Mouse (Mus musculus): ENCODE measurements at regions not wholly inside any gene's neighbourhood (a gene's known extent, or its start where the extent isn't known, plus 50 kb on each side); places are given as distances from the start of the nearest gene placed in this dataset.

DNA sequence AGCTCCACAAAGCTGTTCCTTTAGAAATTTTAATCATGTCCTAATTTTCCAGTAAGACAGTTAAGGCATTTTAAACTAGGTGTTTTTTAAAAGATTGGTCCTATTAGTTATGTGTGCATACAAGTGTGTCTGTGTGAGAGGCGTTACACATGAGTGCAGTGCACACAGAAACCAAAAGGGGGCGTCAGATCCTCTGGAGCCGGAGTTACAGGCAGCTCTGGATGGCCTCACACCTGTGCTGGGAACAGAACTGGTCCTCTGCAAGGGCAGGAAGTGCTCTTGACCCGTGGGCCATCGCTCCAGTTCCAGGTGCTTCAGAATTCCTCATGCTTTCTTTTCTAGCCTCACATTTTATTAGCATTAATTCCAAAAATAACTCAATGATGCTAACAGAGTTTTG lies 122.3 kb downstream of the Kctd15 start:
- no peaks in the 10 kb centered on the region for H3K4me1 ChIP-seq (ENCODE audit: control insufficient read depth, insufficient read depth, low read length)
- no peak overlapping the region for H3K4me3 ChIP-seq (ENCODE audit: low read length)
- WGBS = 74% methylated on average over 5 of the region's 5 CpGs
- H3K9me3 ChIP-seq (ENCODE audit: control insufficient read depth, low read length) = no peaks in the 10 kb centered on the region
- no peak overlapping the region for H3K9ac ChIP-seq (ENCODE audit: low read depth, low read length)
- no peaks in the 10 kb centered on the region for H3K36me3 ChIP-seq (ENCODE audit: control insufficient read depth, insufficient read depth, low read length)
- no peak for ATAC-seq
- no peak overlapping the region for H3K4me2 ChIP-seq (ENCODE audit: low read depth, low read length)
- no peak overlapping the region for H3K27ac ChIP-seq (ENCODE audit: low read length)
- no peaks in the 10 kb centered on the region for H3K27me3 ChIP-seq (replicated peaks; ENCODE audit: control insufficient read depth, insufficient read depth, low read length)

DNA sequence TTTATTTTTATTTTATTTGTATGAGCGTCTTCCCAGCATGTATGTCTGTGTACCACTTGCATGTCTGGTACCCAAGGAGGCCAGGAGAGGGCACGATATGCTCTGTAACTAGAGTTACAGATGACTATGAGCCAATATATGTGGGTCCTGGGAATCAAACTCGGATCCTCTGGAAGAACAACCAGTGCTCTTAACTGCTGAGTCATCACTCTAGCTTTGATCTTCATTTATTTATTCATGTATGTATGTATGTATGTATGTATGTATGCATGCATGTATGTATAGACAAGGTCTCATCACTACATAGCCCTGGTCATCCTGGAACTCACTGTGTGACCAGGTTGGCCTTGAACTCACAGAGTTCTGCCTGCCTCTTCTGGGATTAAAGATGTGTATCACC lies 124.9 kb downstream of the Kctd15 start:
- no peak overlapping the region for H3K4me2 ChIP-seq (ENCODE audit: low read depth, low read length)
- no peak overlapping the region for H3K4me3 ChIP-seq (ENCODE audit: low read length)
- no peaks in the 10 kb centered on the region for H3K9me3 ChIP-seq (ENCODE audit: control insufficient read depth, low read length)
- H3K27me3 ChIP-seq (replicated peaks; ENCODE audit: control insufficient read depth, insufficient read depth, low read length) = no peaks in the 10 kb centered on the region
- no peaks in the 10 kb centered on the region for H3K36me3 ChIP-seq (ENCODE audit: control insufficient read depth, insufficient read depth, low read length)
- H3K4me1 ChIP-seq (ENCODE audit: control insufficient read depth, insufficient read depth, low read length) = no peaks in the 10 kb centered on the region
- ATAC-seq = no peak
- no peak overlapping the region for H3K27ac ChIP-seq (ENCODE audit: low read length)
- H3K9ac ChIP-seq (ENCODE audit: low read depth, low read length) = no peak overlapping the region
- 82% methylated on average over 3 of the region's 3 CpGs for WGBS

DNA sequence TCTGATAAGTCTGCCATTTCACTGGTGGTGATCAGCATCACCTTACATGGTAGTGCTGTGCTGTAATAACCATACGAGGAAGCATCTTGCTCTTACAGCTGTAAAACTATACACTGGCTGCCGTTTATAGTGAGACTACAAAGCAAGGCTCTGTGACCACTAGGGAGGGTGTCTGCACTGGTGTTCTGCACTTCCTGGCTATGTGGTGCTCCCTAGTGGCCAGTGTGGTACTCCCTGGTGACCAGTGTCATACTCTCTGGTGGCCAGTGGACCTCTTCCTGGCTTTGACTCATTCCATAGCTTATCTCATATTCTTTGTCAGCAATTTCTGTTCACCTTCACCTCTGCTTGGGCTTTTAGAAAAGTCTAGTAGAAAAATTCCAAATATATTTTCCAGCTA lies 114.7 kb upstream of the Lsm14a start:
- Histone ChIP-seq H3K36me3 (ENCODE audit: control insufficient read depth, insufficient read depth, low read length) (no peaks in the 10 kb centered on the region), H3K4me3 (ENCODE audit: low read length) (no peak overlapping the region), H3K9me3 (ENCODE audit: control insufficient read depth, low read length) (no peaks in the 10 kb centered on the region), H3K9ac (ENCODE audit: low read depth, low read length) (no peak overlapping the region), H3K4me2 (ENCODE audit: low read depth, low read length) (no peak overlapping the region), H3K27ac (ENCODE audit: low read length) (no peak overlapping the region), H3K27me3 (replicated peaks; ENCODE audit: control insufficient read depth, insufficient read depth, low read length) (no peaks in the 10 kb centered on the region), H3K4me1 (ENCODE audit: control insufficient read depth, insufficient read depth, low read length) (no peaks in the 10 kb centered on the region)
- 56% methylated on average over 2 of the region's 2 CpGs for WGBS
- ATAC-seq = no peak

DNA sequence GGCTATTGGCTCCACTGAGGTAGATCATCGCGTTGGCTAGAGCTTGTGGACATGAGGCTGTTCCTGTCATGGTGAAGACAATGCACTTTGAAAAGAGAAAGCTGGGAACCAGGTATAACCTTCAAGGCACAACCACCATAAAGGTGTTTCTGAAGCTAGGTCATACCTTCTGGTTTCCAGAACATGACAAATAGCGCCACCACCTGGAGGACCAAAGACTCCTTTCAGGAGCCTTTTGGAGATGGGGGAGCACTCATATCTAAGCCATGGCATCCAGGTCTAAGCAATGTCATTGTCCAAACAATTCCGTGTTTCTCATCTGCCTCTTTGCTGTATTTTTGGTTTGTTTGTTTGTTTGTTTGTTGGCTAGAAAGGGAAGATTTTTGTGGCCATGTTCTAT lies 113.7 kb upstream of the Lsm14a start:
- no peak for ATAC-seq
- 63% methylated on average over 4 of the region's 4 CpGs for WGBS
- H3K27ac ChIP-seq (ENCODE audit: low read length) = no peak overlapping the region
- no peak overlapping the region for H3K4me3 ChIP-seq (ENCODE audit: low read length)
- H3K36me3 ChIP-seq (ENCODE audit: control insufficient read depth, insufficient read depth, low read length) = no peaks in the 10 kb centered on the region
- H3K27me3 ChIP-seq (replicated peaks; ENCODE audit: control insufficient read depth, insufficient read depth, low read length) = no peaks in the 10 kb centered on the region
- no peak overlapping the region for H3K9ac ChIP-seq (ENCODE audit: low read depth, low read length)
- H3K4me1 ChIP-seq (ENCODE audit: control insufficient read depth, insufficient read depth, low read length) = no peaks in the 10 kb centered on the region
- H3K4me2 ChIP-seq (ENCODE audit: low read depth, low read length) = no peak overlapping the region
- H3K9me3 ChIP-seq (ENCODE audit: control insufficient read depth, low read length) = no peaks in the 10 kb centered on the region

DNA sequence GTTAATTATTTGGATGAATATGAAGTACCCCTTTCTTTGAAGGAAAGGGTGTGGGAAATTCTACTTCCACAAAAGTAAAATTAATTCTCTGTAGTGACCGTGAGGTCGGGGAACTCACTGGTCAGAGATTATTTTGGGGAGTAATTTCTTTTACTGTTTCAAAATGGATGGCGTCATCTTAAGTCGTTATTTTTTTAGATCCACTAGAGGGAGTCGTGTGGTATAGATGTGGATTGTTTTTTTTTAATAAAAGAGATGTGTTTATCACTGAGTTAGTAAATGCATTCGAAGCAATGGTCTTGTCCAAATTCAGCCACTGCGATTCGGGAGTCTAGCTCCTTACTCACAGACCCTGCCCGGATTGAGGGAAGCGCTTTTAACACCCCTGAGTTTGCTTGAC lies 100.8 kb upstream of the Lsm14a start:
- H3K27me3 ChIP-seq (replicated peaks; ENCODE audit: control insufficient read depth, insufficient read depth, low read length) = no peaks in the 10 kb centered on the region
- H3K36me3 ChIP-seq (ENCODE audit: control insufficient read depth, insufficient read depth, low read length) = no peaks in the 10 kb centered on the region
- ATAC-seq = no peak
- H3K9me3 ChIP-seq (ENCODE audit: control insufficient read depth, low read length) = no peaks in the 10 kb centered on the region
- H3K4me2 ChIP-seq (ENCODE audit: low read depth, low read length) = no peak overlapping the region
- H3K27ac ChIP-seq (ENCODE audit: low read length) = no peak overlapping the region
- no peak overlapping the region for H3K4me3 ChIP-seq (ENCODE audit: low read length)
- WGBS = 64% methylated on average over 10 of the region's 10 CpGs
- H3K4me1 ChIP-seq (ENCODE audit: control insufficient read depth, insufficient read depth, low read length) = no peaks in the 10 kb centered on the region
- H3K9ac ChIP-seq (ENCODE audit: low read depth, low read length) = no peak overlapping the region

DNA sequence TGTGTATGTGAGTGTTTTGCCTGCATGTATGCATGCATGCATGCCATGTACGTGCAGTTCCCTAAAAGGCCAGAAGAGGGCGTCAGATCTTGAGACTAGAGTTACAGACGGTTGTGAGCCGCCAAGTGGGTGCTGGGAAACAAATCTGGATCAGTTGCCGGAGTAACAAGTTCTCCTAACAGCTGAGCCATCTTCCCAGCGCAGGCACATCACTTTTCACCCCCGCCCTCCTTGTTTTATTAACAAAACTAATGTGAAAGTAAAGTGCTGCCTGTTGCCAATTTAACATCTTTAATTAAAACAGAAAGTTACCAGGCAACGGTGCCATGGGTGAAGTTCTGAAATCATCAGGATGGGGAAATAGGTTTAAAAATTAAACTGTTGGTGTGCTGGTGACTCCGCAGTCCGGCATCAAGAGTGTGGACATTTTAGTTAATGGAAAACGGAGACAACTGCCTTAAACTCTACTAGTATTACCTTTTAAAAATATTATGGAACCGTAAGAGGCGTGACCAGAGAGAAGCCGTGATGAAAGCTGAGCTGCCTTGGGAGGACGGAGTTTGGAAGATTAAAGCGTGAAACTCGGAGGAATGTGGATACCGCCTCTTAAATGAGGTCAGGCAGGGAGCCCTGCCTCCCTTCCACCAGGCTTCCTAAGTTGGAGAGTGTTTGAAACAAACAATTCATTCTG lies 91.9 kb upstream of the Lsm14a start:
- no peak overlapping the region for H3K9ac ChIP-seq (ENCODE audit: low read depth, low read length)
- H3K4me3 ChIP-seq (ENCODE audit: low read length) = no peak overlapping the region
- H3K27ac ChIP-seq (ENCODE audit: low read length) = no peak overlapping the region
- no peaks in the 10 kb centered on the region for H3K4me1 ChIP-seq (ENCODE audit: control insufficient read depth, insufficient read depth, low read length)
- H3K9me3 ChIP-seq (ENCODE audit: control insufficient read depth, low read length) = no peaks in the 10 kb centered on the region
- no peaks in the 10 kb centered on the region for H3K36me3 ChIP-seq (ENCODE audit: control insufficient read depth, insufficient read depth, low read length)
- ATAC-seq = no peak
- 67% methylated on average over 18 of the region's 18 CpGs for WGBS
- H3K4me2 ChIP-seq (ENCODE audit: low read depth, low read length) = 0 out of 2 replicates have a peak overlapping the region, but pooled peaks have one; percentile 0
- H3K27me3 ChIP-seq (replicated peaks; ENCODE audit: control insufficient read depth, insufficient read depth, low read length) = no peaks in the 10 kb centered on the region

DNA sequence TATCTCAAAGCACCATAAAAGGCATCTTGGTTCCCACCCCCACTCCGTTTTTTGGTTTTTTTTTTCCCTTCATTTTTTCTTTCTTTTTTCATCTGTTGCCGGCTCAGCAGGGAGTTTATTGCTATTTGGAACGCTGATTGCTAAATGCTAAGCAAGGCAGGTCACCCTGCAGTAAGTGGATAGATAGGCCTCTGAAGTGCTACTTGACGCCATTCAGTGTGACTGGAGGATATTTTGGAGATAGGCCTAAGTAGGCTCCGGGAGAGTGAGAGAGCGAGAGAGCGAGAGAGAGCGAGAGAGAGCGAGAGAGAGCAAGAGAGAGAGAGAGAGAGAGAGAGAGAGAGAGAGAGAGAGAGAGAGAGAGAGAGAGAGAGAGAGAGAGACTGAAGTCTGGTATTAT lies 90.3 kb upstream of the Lsm14a start:
- Histone ChIP-seq H3K9ac (ENCODE audit: low read depth, low read length) (no peak overlapping the region), H3K27me3 (replicated peaks; ENCODE audit: control insufficient read depth, insufficient read depth, low read length) (no peaks in the 10 kb centered on the region), H3K36me3 (ENCODE audit: control insufficient read depth, insufficient read depth, low read length) (no peaks in the 10 kb centered on the region), H3K9me3 (ENCODE audit: control insufficient read depth, low read length) (no peaks in the 10 kb centered on the region), H3K4me2 (ENCODE audit: low read depth, low read length) (no peak overlapping the region), H3K4me1 (ENCODE audit: control insufficient read depth, insufficient read depth, low read length) (no peaks in the 10 kb centered on the region), H3K4me3 (ENCODE audit: low read length) (no peak overlapping the region), H3K27ac (ENCODE audit: low read length) (no peak overlapping the region)
- 71% methylated on average over 9 of the region's 9 CpGs for WGBS
- no peak for ATAC-seq

DNA sequence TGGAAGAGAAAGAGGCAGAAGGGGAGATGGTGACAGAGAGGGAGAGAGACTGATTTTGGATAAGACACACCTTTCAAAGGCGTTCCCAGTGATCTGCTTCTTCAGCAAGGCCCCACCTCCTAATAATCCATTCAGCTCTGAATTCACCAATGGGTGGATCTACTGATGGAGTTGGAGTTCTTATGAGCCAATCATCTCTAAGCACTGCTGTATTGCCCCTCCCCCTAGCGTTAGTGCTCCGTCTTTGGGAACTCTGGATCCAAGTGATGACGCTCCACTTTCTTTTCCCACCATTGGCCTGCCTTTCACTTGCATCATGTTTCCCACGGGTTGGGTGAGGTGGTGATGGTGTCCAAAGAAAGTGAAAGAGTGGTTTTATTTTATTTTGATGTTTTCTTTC lies 87.7 kb upstream of the Lsm14a start:
- no peak overlapping the region for H3K27ac ChIP-seq (ENCODE audit: low read length)
- WGBS = 63% methylated on average over 5 of the region's 5 CpGs
- H3K4me2 ChIP-seq (ENCODE audit: low read depth, low read length) = no peak overlapping the region
- no peaks in the 10 kb centered on the region for H3K4me1 ChIP-seq (ENCODE audit: control insufficient read depth, insufficient read depth, low read length)
- H3K4me3 ChIP-seq (ENCODE audit: low read length) = no peak overlapping the region
- no peaks in the 10 kb centered on the region for H3K27me3 ChIP-seq (replicated peaks; ENCODE audit: control insufficient read depth, insufficient read depth, low read length)
- H3K36me3 ChIP-seq (ENCODE audit: control insufficient read depth, insufficient read depth, low read length) = no peaks in the 10 kb centered on the region
- no peak for ATAC-seq
- H3K9ac ChIP-seq (ENCODE audit: low read depth, low read length) = no peak overlapping the region
- no peaks in the 10 kb centered on the region for H3K9me3 ChIP-seq (ENCODE audit: control insufficient read depth, low read length)

DNA sequence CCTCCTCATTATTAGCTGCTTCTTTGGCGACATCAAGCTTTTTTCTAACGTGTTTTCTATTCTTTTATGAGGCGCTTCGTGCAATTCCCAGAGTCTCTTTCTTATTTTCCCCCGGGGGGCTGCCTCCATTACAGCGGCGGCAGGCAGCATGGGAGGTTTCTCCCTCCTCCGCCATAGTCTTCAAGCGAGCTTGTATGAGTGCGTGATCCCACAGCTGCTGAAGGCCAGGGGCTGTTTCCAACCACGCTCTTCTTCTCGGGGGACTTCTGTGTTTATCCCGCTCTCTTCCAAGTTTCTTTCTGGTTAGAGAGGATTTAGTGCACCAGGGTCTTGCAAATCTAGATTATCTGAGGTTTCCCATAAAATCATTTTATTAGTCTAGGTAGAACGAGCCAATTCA lies 77.9 kb upstream of the Lsm14a start:
- H3K27me3 ChIP-seq (replicated peaks; ENCODE audit: control insufficient read depth, insufficient read depth, low read length) = no peaks in the 10 kb centered on the region
- WGBS = 56% methylated on average over 14 of the region's 14 CpGs
- H3K4me2 ChIP-seq (ENCODE audit: low read depth, low read length) = no peak overlapping the region
- ATAC-seq = no peak
- H3K4me3 ChIP-seq (ENCODE audit: low read length) = no peak overlapping the region
- H3K36me3 ChIP-seq (ENCODE audit: control insufficient read depth, insufficient read depth, low read length) = no peaks in the 10 kb centered on the region
- H3K9me3 ChIP-seq (ENCODE audit: control insufficient read depth, low read length) = no peaks in the 10 kb centered on the region
- no peak overlapping the region for H3K27ac ChIP-seq (ENCODE audit: low read length)
- no peaks in the 10 kb centered on the region for H3K4me1 ChIP-seq (ENCODE audit: control insufficient read depth, insufficient read depth, low read length)
- H3K9ac ChIP-seq (ENCODE audit: low read depth, low read length) = no peak overlapping the region

DNA sequence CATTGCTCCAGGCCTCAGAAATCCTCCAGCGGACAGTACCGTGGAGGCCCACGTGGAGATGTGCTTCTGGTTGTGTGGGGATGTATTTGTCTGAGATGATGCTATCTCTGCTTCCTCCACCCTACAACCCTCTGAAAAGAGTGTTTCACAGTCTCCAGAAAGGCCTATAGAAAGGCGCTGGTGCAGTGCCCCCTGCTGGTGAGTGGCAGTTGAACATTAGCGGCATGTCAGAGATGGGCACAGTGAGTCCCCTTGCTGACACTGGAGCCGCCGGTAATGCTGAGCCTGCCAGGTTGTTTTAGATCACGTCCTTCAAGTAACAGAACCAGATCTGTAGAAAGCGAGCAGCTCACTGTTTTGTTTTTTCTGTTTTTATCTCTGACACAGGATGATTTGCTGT lies 69.0 kb upstream of the Lsm14a start:
- Histone ChIP-seq H3K27me3 (replicated peaks; ENCODE audit: control insufficient read depth, insufficient read depth, low read length) (no peaks in the 10 kb centered on the region), H3K9ac (ENCODE audit: low read depth, low read length) (no peak overlapping the region), H3K27ac (ENCODE audit: low read length) (no peak overlapping the region), H3K36me3 (ENCODE audit: control insufficient read depth, insufficient read depth, low read length) (no peaks in the 10 kb centered on the region), H3K4me3 (ENCODE audit: low read length) (no peak overlapping the region), H3K4me1 (ENCODE audit: control insufficient read depth, insufficient read depth, low read length) (no peaks in the 10 kb centered on the region), H3K9me3 (ENCODE audit: control insufficient read depth, low read length) (no peaks in the 10 kb centered on the region), H3K4me2 (ENCODE audit: low read depth, low read length) (no peak overlapping the region)
- 63% methylated on average over 9 of the region's 9 CpGs for WGBS
- no peak for ATAC-seq
